Mouse (Mus musculus): ENCODE data around the gene Mrps17. TPM values are rescaled to one million over a fixed set of nuclear protein-coding genes. Genes with fewer than 3 reads are reported as not detected.
"Not testable (repeated sequence)": the region's sequence is repeated elsewhere in the genome, so short reads cannot be mapped to it uniquely, and the experiment has no call there.

Gene Mrps17
- polyA plus RNA-seq (2014; fragmentation: Nextera tagmentation; extraction: Ambion mirVana) = 169 and 184 TPM in 2 replicates

- WGBS = 1% methylated on average over 33 of the region's 33 CpGs
Measured at GRCm38 (mm10) chr5:129715326-129715861, at the start of gene Mrps17. Mrps17 (plus strand) TSS chr5:129715497.

GRCm38 (mm10) chr5:129666271-129666909 is 48.9 kb upstream of the Mrps17 start:
- no peak for DNase-seq (ENCODE audit: low spot score)
- WGBS = 97% methylated on average over 10 of the region's 10 CpGs
- ATAC-seq (ENCODE audit: low FRiP score) = no peak
- Histone ChIP-seq H3K36me3 (replicated peaks; ENCODE audit: control insufficient read depth, insufficient read depth) (no peaks in the 10 kb centered on the region), H3K9me3 (ENCODE audit: control insufficient read depth, low read length) (no peaks in the 10 kb centered on the region), H3K4me3 (replicated peaks; ENCODE audit: low read length) (no peak overlapping the region), H3K4me1 (replicated peaks; ENCODE audit: control insufficient read depth, insufficient read depth, low read length) (peaks cover 11% of the 10 kb centered on the region), H3K9ac (no peak overlapping the region), H3K4me2 (replicated peaks) (no peak overlapping the region), H3K27ac (no peak overlapping the region), H3K27me3 (ENCODE audit: control insufficient read depth, insufficient read depth, low read length) (no peaks in the 10 kb centered on the region)

More at GRCm38 (mm10) chr5:129715326-129715861, at the start of gene Mrps17:
- peak within 1 kb of the TSS; percentile 61 for H3K27ac ChIP-seq
- H3K9ac ChIP-seq = peak within 1 kb of the TSS; percentile 82
- DNase-seq (ENCODE audit: low spot score) = peak; percentile 91
- peaks cover 27% of the 10 kb centered on the region for H3K36me3 ChIP-seq (replicated peaks; ENCODE audit: control insufficient read depth, insufficient read depth)
- ATAC-seq (ENCODE audit: low FRiP score) = peak; percentile 95
- H3K27me3 ChIP-seq (ENCODE audit: control insufficient read depth, insufficient read depth, low read length) = no peaks in the 10 kb centered on the region
- peaks cover 11% of the 10 kb centered on the region for H3K4me1 ChIP-seq (replicated peaks; ENCODE audit: control insufficient read depth, insufficient read depth, low read length)
- H3K4me2 ChIP-seq (replicated peaks) = peak within 1 kb of the TSS; percentile 90
- H3K9me3 ChIP-seq (ENCODE audit: control insufficient read depth, low read length) = no peaks in the 10 kb centered on the region
- H3K4me3 ChIP-seq (replicated peaks; ENCODE audit: low read length) = peak within 1 kb of the TSS; percentile 75

- 90% methylated on average over 4 of the region's 4 CpGs for WGBS
- DNase-seq (ENCODE audit: low spot score) (no peak), ATAC-seq (ENCODE audit: low FRiP score) (no peak)
- Histone ChIP-seq H3K4me1 (replicated peaks; ENCODE audit: control insufficient read depth, insufficient read depth, low read length) (peaks cover 11% of the 10 kb centered on the region), H3K4me2 (replicated peaks) (no peak overlapping the region), H3K4me3 (replicated peaks; ENCODE audit: low read length) (no peak overlapping the region), H3K9me3 (ENCODE audit: control insufficient read depth, low read length) (no peaks in the 10 kb centered on the region), H3K36me3 (replicated peaks; ENCODE audit: control insufficient read depth, insufficient read depth) (no peaks in the 10 kb centered on the region), H3K9ac (no peak overlapping the region), H3K27ac (no peak overlapping the region), H3K27me3 (ENCODE audit: control insufficient read depth, insufficient read depth, low read length) (no peaks in the 10 kb centered on the region)
Measured at GRCm38 (mm10) chr5:129667851-129668250, 47.4 kb upstream of the Mrps17 start.

GRCm38 (mm10) chr5:129669453-129670035 is 45.8 kb upstream of the Mrps17 start:
- WGBS = 1% methylated on average over 31 of the region's 31 CpGs
- H3K9ac ChIP-seq = peak overlapping the region; percentile 95
- H3K27me3 ChIP-seq (ENCODE audit: control insufficient read depth, insufficient read depth, low read length) = no peaks in the 10 kb centered on the region
- H3K36me3 ChIP-seq (replicated peaks; ENCODE audit: control insufficient read depth, insufficient read depth) = no peaks in the 10 kb centered on the region
- peak; percentile 55; the same call in 1 of the 2 replicates for ATAC-seq (ENCODE audit: low FRiP score)
- peak overlapping the region; percentile 93 for H3K4me2 ChIP-seq (replicated peaks)
- peak overlapping the region; percentile 66 for H3K27ac ChIP-seq
- H3K4me1 ChIP-seq (replicated peaks; ENCODE audit: control insufficient read depth, insufficient read depth, low read length) = peaks cover 11% of the 10 kb centered on the region
- H3K9me3 ChIP-seq (ENCODE audit: control insufficient read depth, low read length) = no peaks in the 10 kb centered on the region
- DNase-seq (ENCODE audit: low spot score) = no peak
- peak overlapping the region; percentile 83 for H3K4me3 ChIP-seq (replicated peaks; ENCODE audit: low read length)

GRCm38 (mm10) chr5:129670036-129670458 is 45.2 kb upstream of the Mrps17 start, which contains the start of gene Zfp11:
Zfp11 (minus strand) TSS chr5:129670099.
- no peaks in the 10 kb centered on the region for H3K9me3 ChIP-seq (ENCODE audit: control insufficient read depth, low read length)
- peak within 1 kb of the TSS; percentile 95 for H3K9ac ChIP-seq
- H3K36me3 ChIP-seq (replicated peaks; ENCODE audit: control insufficient read depth, insufficient read depth) = no peaks in the 10 kb centered on the region
- H3K4me3 ChIP-seq (replicated peaks; ENCODE audit: low read length) = peak within 1 kb of the TSS; percentile 83
- H3K4me2 ChIP-seq (replicated peaks) = peak within 1 kb of the TSS; percentile 93
- under 1% methylated on average over 23 of the region's 23 CpGs for WGBS
- ATAC-seq (ENCODE audit: low FRiP score) (peak; percentile 83; the same call in 1 of the 2 replicates), DNase-seq (ENCODE audit: low spot score) (peak; percentile 83)
- H3K27me3 ChIP-seq (ENCODE audit: control insufficient read depth, insufficient read depth, low read length) = no peaks in the 10 kb centered on the region
- H3K4me1 ChIP-seq (replicated peaks; ENCODE audit: control insufficient read depth, insufficient read depth, low read length) = peaks cover 11% of the 10 kb centered on the region
- H3K27ac ChIP-seq = peak within 1 kb of the TSS; percentile 66

GRCm38 (mm10) chr5:129685141-129685540 is 30.2 kb upstream of the Mrps17 start:
- not testable (repeated sequence) for H3K9me3 ChIP-seq (ENCODE audit: control insufficient read depth, low read length); H3K4me2 ChIP-seq (replicated peaks); ATAC-seq (ENCODE audit: low FRiP score); H3K27ac ChIP-seq; H3K36me3 ChIP-seq (replicated peaks; ENCODE audit: control insufficient read depth, insufficient read depth); H3K9ac ChIP-seq; H3K4me3 ChIP-seq (replicated peaks; ENCODE audit: low read length); H3K4me1 ChIP-seq (replicated peaks; ENCODE audit: control insufficient read depth, insufficient read depth, low read length); H3K27me3 ChIP-seq (ENCODE audit: control insufficient read depth, insufficient read depth, low read length); DNase-seq (ENCODE audit: low spot score)
- WGBS = 92% methylated on average over 5 of the region's 5 CpGs

- Histone ChIP-seq H3K9ac (no peak overlapping the region), H3K27ac (no peak overlapping the region), H3K9me3 (ENCODE audit: control insufficient read depth, low read length) (no peaks in the 10 kb centered on the region), H3K4me1 (replicated peaks; ENCODE audit: control insufficient read depth, insufficient read depth, low read length) (no peaks in the 10 kb centered on the region), H3K4me3 (replicated peaks; ENCODE audit: low read length) (no peak overlapping the region), H3K36me3 (replicated peaks; ENCODE audit: control insufficient read depth, insufficient read depth) (no peaks in the 10 kb centered on the region), H3K27me3 (ENCODE audit: control insufficient read depth, insufficient read depth, low read length) (no peaks in the 10 kb centered on the region), H3K4me2 (replicated peaks) (no peak overlapping the region)
- DNase-seq (ENCODE audit: low spot score) = no peak
- no peak for ATAC-seq (ENCODE audit: low FRiP score)
- 88% methylated on average over 7 of the region's 7 CpGs for WGBS
Measured at GRCm38 (mm10) chr5:129687621-129688020, 27.7 kb upstream of the Mrps17 start.

GRCm38 (mm10) chr5:129690528-129690927 is 24.8 kb upstream of the Mrps17 start:
- no peak overlapping the region for H3K9ac ChIP-seq
- H3K4me1 ChIP-seq (replicated peaks; ENCODE audit: control insufficient read depth, insufficient read depth, low read length) = no peaks in the 10 kb centered on the region
- WGBS = 86% methylated on average over 3 of the region's 3 CpGs
- H3K4me3 ChIP-seq (replicated peaks; ENCODE audit: low read length) = no peak overlapping the region
- no peaks in the 10 kb centered on the region for H3K36me3 ChIP-seq (replicated peaks; ENCODE audit: control insufficient read depth, insufficient read depth)
- H3K9me3 ChIP-seq (ENCODE audit: control insufficient read depth, low read length) = no peaks in the 10 kb centered on the region
- H3K27me3 ChIP-seq (ENCODE audit: control insufficient read depth, insufficient read depth, low read length) = no peaks in the 10 kb centered on the region
- no peak overlapping the region for H3K4me2 ChIP-seq (replicated peaks)
- no peak for DNase-seq (ENCODE audit: low spot score)
- ATAC-seq (ENCODE audit: low FRiP score) = no peak
- H3K27ac ChIP-seq = no peak overlapping the region

GRCm38 (mm10) chr5:129700506-129700905 is 14.8 kb upstream of the Mrps17 start:
- ATAC-seq (ENCODE audit: low FRiP score) = no peak
- Histone ChIP-seq H3K9me3 (ENCODE audit: control insufficient read depth, low read length) (no peaks in the 10 kb centered on the region), H3K4me2 (replicated peaks) (peak overlapping the region; percentile 17; the same call in 1 of the 2 replicates), H3K4me1 (replicated peaks; ENCODE audit: control insufficient read depth, insufficient read depth, low read length) (no peaks in the 10 kb centered on the region), H3K27me3 (ENCODE audit: control insufficient read depth, insufficient read depth, low read length) (no peaks in the 10 kb centered on the region), H3K4me3 (replicated peaks; ENCODE audit: low read length) (no peak overlapping the region), H3K9ac (no peak overlapping the region), H3K36me3 (replicated peaks; ENCODE audit: control insufficient read depth, insufficient read depth) (no peaks in the 10 kb centered on the region), H3K27ac (no peak overlapping the region)
- no peak for DNase-seq (ENCODE audit: low spot score)
- 32% methylated on average over 2 of the region's 2 CpGs for WGBS

All from hindbrain, embryonic 14.5 days (tissue).